Mouse (Mus musculus): ENCODE measurements around the gene Agtpbp1. TPM values are rescaled to one million over a fixed set of nuclear protein-coding genes. Genes with fewer than 3 reads are reported as not detected.
"Not testable (repeated sequence)": the region's sequence is repeated elsewhere in the genome, so short reads cannot be mapped to it uniquely, and the experiment has no call there.

Gene Agtpbp1
- polyA plus RNA-seq, 1 experiment from 2014 or later, result 13.6 TPM

DNA sequence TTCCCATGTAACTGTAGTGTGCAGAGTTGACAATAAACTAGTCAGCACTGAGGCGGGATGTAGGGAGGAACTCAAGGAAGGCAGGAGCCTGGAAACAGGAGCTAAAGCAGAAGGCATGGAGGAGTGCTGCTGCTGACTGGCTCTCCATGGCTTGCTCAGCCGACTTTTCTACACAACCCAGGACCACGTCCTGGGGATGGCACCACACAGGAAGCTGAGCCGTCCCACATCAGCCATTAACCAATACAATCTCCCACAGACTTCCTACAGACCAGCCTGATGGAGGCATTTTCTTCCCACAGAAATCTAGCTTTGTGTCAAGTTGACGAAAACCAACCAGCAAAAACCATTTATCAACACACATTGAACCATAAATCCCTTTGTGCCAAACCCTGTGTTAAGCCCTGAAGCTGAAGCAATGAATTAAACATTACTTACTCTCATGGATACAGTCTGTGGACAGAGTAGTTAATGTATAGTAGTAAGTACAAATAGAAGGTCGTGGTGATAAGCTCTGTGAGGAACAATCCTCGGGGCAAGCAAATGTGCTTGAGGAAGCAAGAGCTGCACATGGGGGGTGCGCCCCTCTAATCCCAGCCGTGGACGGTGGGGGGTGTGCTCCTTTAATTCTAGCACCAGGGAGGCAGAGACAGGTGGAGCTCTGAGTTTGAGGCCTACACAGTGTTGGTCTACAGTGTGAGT, 20.3 kb upstream of the Agtpbp1 start:
- Histone ChIP-seq H3K4me3 (no peak overlapping the region), H3K27me3 (ENCODE audit: poor library complexity, severe bottlenecking) (no peaks in the 10 kb centered on the region), H3K36me3 (replicated peaks) (peaks cover 100% of the 10 kb centered on the region), H3K9me3 (no peaks in the 10 kb centered on the region), H3K27ac (no peak overlapping the region), H3K4me1 (no peaks in the 10 kb centered on the region)
- no peak for DNase-seq (ENCODE audit: extremely low spot score, low spot score)
- 92% methylated on average over 10 of the region's 10 CpGs for WGBS

DNA sequence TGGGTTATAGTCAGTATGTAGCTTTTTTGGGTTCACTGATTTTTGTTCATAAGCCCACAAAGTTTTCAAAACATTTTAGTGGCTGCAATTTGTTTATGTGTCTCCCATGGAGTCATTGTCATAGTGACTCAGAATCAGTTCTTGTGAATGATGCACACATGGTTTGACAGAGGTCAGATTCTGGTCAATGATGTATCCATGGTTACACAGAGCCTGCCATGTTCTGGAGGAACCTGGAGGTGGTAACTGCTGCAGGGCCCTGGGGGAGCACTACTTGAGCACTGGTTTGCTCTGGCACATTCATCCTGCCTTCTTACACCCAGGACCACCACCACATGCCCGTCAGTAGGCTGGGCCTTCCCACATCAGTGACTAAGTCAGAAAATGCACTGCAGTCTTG, 19.5 kb upstream of the Agtpbp1 start:
- no peaks in the 10 kb centered on the region for H3K9me3 ChIP-seq
- DNase-seq (ENCODE audit: extremely low spot score, low spot score), result no peak
- peaks cover 100% of the 10 kb centered on the region for H3K36me3 ChIP-seq (replicated peaks)
- no peak overlapping the region for H3K27ac ChIP-seq
- H3K27me3 ChIP-seq (ENCODE audit: poor library complexity, severe bottlenecking), result no peaks in the 10 kb centered on the region
- WGBS, result 94% methylated on average over 1 of the region's 1 CpGs
- H3K4me3 ChIP-seq, result no peak overlapping the region
- no peaks in the 10 kb centered on the region for H3K4me1 ChIP-seq

DNA sequence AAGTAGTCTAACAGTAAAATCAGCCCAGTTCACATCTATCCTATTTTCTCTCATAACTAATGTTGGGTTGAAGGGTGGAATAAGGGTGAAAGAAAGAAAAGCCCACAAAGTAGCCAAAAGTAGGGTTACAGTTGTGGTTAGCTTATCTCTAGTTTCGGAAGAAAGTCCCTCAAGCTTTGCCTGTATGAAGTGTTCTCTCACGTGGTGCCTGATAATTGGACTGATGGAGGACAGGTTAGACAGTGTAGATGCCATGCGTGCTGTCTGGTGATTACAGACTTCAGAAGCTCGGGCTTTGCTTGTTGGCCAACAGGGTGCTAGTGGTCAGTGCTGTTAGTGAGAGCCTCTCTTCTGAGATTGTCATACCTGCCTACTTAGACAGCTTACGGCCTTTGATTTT, 18.1 kb upstream of the Agtpbp1 start:
- no peaks in the 10 kb centered on the region for H3K9me3 ChIP-seq
- DNase-seq (ENCODE audit: extremely low spot score, low spot score), result no peak
- WGBS, result 97% methylated on average over 5 of the region's 5 CpGs
- H3K27ac ChIP-seq, result no peak overlapping the region
- H3K4me3 ChIP-seq, result no peak overlapping the region
- H3K27me3 ChIP-seq (ENCODE audit: poor library complexity, severe bottlenecking), result no peaks in the 10 kb centered on the region
- peaks cover 99% of the 10 kb centered on the region for H3K36me3 ChIP-seq (replicated peaks)
- H3K4me1 ChIP-seq, result no peaks in the 10 kb centered on the region

- Histone ChIP-seq H3K27me3 (ENCODE audit: poor library complexity, severe bottlenecking) (no peaks in the 10 kb centered on the region), H3K4me3 (no peak overlapping the region), H3K27ac (no peak overlapping the region), H3K4me1 (peaks cover 1% of the 10 kb centered on the region), H3K9me3 (no peaks in the 10 kb centered on the region), H3K36me3 (replicated peaks) (peaks cover 96% of the 10 kb centered on the region)
- WGBS, result 94% methylated on average over 1 of the region's 1 CpGs
- no peak for DNase-seq (ENCODE audit: extremely low spot score, low spot score)
These were observed 7.6 kb upstream of the Agtpbp1 start for GRCm38 (mm10) chr13:59592630-59593029.

GRCm38 (mm10) chr13:59592058-59592457, 7.0 kb upstream of the Agtpbp1 start:
- H3K4me1 ChIP-seq; H3K9me3 ChIP-seq; H3K4me3 ChIP-seq; H3K27ac ChIP-seq; H3K27me3 ChIP-seq (ENCODE audit: poor library complexity, severe bottlenecking); DNase-seq (ENCODE audit: extremely low spot score, low spot score): not testable (repeated sequence)
- H3K36me3 ChIP-seq (replicated peaks), result peaks cover 96% of the 10 kb centered on the region
- WGBS, result 95% methylated on average over 3 of the region's 3 CpGs

- H3K4me3 ChIP-seq, result no peak overlapping the region
- no peak overlapping the region for H3K27ac ChIP-seq
- DNase-seq (ENCODE audit: extremely low spot score, low spot score), result no peak
- peaks cover 85% of the 10 kb centered on the region for H3K36me3 ChIP-seq (replicated peaks)
- WGBS, result 92% methylated on average over 4 of the region's 4 CpGs
- peaks cover 21% of the 10 kb centered on the region for H3K4me1 ChIP-seq
- H3K9me3 ChIP-seq, result no peaks in the 10 kb centered on the region
- H3K27me3 ChIP-seq (ENCODE audit: poor library complexity, severe bottlenecking), result no peaks in the 10 kb centered on the region
These were observed 5.7 kb upstream of the Agtpbp1 start for GRCm38 (mm10) chr13:59590691-59591090.

- DNase-seq (ENCODE audit: extremely low spot score, low spot score), result no peak
- WGBS, result 95% methylated on average over 4 of the region's 4 CpGs
- Histone ChIP-seq H3K27ac (no peak overlapping the region), H3K27me3 (ENCODE audit: poor library complexity, severe bottlenecking) (no peaks in the 10 kb centered on the region), H3K4me3 (no peak overlapping the region), H3K4me1 (peaks cover 21% of the 10 kb centered on the region), H3K36me3 (replicated peaks) (peaks cover 78% of the 10 kb centered on the region), H3K9me3 (no peaks in the 10 kb centered on the region)
These were observed 4.6 kb upstream of the Agtpbp1 start for GRCm38 (mm10) chr13:59589672-59590071.

- Histone ChIP-seq H3K9me3 (no peaks in the 10 kb centered on the region), H3K4me1 (peaks cover 31% of the 10 kb centered on the region), H3K36me3 (replicated peaks) (peaks cover 54% of the 10 kb centered on the region), H3K27ac (no peak overlapping the region), H3K4me3 (0 out of 2 replicates have a peak overlapping the region, but pooled peaks have one; percentile 1), H3K27me3 (ENCODE audit: poor library complexity, severe bottlenecking) (no peaks in the 10 kb centered on the region)
- no peak for DNase-seq (ENCODE audit: extremely low spot score, low spot score)
- WGBS, result 97% methylated on average over 2 of the region's 2 CpGs
These were observed 2.2 kb upstream of the Agtpbp1 start for GRCm38 (mm10) chr13:59587201-59587600.

DNA sequence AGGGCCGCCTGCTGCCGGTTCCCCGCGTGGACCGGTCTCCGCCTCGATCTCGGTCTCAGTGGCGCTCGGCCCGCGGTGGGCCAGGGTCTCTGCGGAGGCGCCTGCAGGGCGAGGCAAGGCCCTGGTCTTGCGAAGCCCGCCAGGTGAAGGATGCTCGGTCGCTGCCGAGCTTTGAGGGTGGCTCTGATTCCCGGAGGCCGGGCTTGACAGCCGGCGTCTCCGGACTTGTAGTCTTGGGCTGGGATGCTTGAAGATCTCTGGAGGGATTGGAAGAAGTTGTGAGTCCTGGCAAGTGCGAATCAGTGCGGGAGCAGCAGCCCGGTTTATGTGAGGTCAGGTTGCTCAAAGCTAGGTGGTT, 600 bp upstream of the Agtpbp1 start:
- peak overlapping the region; percentile 97 for H3K4me3 ChIP-seq
- no peaks in the 10 kb centered on the region for H3K9me3 ChIP-seq
- under 1% methylated on average over 28 of the region's 28 CpGs for WGBS
- DNase-seq (ENCODE audit: extremely low spot score, low spot score), result peak; percentile 58
- H3K36me3 ChIP-seq (replicated peaks), result peaks cover 38% of the 10 kb centered on the region
- H3K4me1 ChIP-seq, result peaks cover 31% of the 10 kb centered on the region
- H3K27ac ChIP-seq, result peak overlapping the region; percentile 94
- no peaks in the 10 kb centered on the region for H3K27me3 ChIP-seq (ENCODE audit: poor library complexity, severe bottlenecking)

GRCm38 (mm10) chr13:59584481-59584880, 546 bp downstream of the Agtpbp1 start:
- H3K27me3 ChIP-seq (ENCODE audit: poor library complexity, severe bottlenecking), result no peaks in the 10 kb centered on the region
- peak overlapping the region; percentile 97 for H3K4me3 ChIP-seq
- peaks cover 31% of the 10 kb centered on the region for H3K4me1 ChIP-seq
- no peaks in the 10 kb centered on the region for H3K9me3 ChIP-seq
- 6% methylated on average over 9 of the region's 9 CpGs for WGBS
- H3K36me3 ChIP-seq (replicated peaks), result peaks cover 27% of the 10 kb centered on the region
- peak; percentile 42 for DNase-seq (ENCODE audit: extremely low spot score, low spot score)
- H3K27ac ChIP-seq, result peak overlapping the region; percentile 94

GRCm38 (mm10) chr13:59580954-59581353, 4.1 kb downstream of the Agtpbp1 start:
- 94% methylated on average over 4 of the region's 4 CpGs for WGBS
- H3K9me3 ChIP-seq, result no peaks in the 10 kb centered on the region

DNA sequence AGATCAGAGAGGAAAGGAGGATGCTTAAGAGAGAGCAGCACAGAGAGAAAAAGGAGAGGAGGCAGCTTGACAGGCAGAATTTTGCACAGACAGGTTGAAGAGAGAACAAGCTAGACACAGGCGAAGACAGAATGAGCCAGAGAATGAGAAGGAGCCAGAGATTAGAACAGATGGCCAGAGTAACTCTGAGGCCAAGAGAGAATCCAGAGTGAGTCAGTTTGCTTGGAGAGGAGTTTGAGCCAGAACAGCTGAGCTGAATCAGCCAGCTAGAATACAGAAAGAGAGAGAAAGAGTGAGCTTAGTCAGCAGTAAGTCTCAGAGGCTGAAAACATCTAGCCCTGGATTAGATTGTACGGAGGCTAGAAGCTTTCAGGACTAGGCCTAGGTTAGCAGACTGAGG, 12.5 kb downstream of the Agtpbp1 start:
- H3K4me3 ChIP-seq, result no peak overlapping the region
- no peak for DNase-seq (ENCODE audit: extremely low spot score, low spot score)
- no peaks in the 10 kb centered on the region for H3K9me3 ChIP-seq
- no peaks in the 10 kb centered on the region for H3K36me3 ChIP-seq (replicated peaks)
- H3K4me1 ChIP-seq, result no peaks in the 10 kb centered on the region
- H3K27me3 ChIP-seq (ENCODE audit: poor library complexity, severe bottlenecking), result no peaks in the 10 kb centered on the region
- no peak overlapping the region for H3K27ac ChIP-seq
- 87% methylated on average over 2 of the region's 2 CpGs for WGBS

More at GRCm38 (mm10) chr13:59580954-59581353, 4.1 kb downstream of the Agtpbp1 start:
- H3K36me3 ChIP-seq (replicated peaks), result no peaks in the 10 kb centered on the region
- no peak overlapping the region for H3K27ac ChIP-seq
- no peak overlapping the region for H3K4me3 ChIP-seq
- no peaks in the 10 kb centered on the region for H3K27me3 ChIP-seq (ENCODE audit: poor library complexity, severe bottlenecking)
- DNase-seq (ENCODE audit: extremely low spot score, low spot score), result no peak
- peaks cover 13% of the 10 kb centered on the region for H3K4me1 ChIP-seq

DNA sequence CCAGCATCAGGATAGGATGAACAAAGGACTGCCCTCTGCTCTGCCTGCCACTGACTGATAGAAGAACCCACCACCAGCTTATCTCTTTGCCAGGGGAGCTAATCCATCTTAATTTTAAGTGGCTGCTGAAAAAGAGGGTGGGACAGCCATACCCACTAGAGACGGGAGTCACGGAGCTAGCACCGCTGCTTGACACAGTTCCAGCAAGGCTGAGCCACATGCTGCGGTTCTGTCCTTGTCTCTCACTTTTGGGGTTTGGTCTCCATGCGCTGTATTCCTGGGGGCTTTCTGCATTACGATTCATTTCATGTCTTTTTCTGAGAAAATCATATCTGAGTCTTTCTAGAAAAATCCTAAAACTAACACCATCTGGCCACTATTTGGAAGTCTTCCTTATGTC, 13.9 kb downstream of the Agtpbp1 start:
- no peak overlapping the region for H3K27ac ChIP-seq
- H3K4me1 ChIP-seq, result no peaks in the 10 kb centered on the region
- no peaks in the 10 kb centered on the region for H3K9me3 ChIP-seq
- DNase-seq (ENCODE audit: extremely low spot score, low spot score), result no peak
- no peaks in the 10 kb centered on the region for H3K27me3 ChIP-seq (ENCODE audit: poor library complexity, severe bottlenecking)
- 93% methylated on average over 6 of the region's 6 CpGs for WGBS
- no peaks in the 10 kb centered on the region for H3K36me3 ChIP-seq (replicated peaks)
- no peak overlapping the region for H3K4me3 ChIP-seq
